Mouse (Mus musculus) heart, embryonic 14.5 days (tissue): ENCODE results near the gene Aqp1. TPM values are rescaled to one million over a fixed set of nuclear protein-coding genes. Genes with fewer than 3 reads are reported as not detected.

Experiments
- ATAC-seq: fragments of 200-750 bp; cut with Nextera tagmentation; 2 replicates; pipeline ENCODE4 v1.8.0; 2017; ENCODE audit warnings: low read depth, moderate TSS enrichment; ENCODE audit not compliant: insufficient number of reproducible peaks, insufficient read depth, low FRiP score
- H3K27ac ChIP-seq, 2 experiments: fragments of 200-500 bp in 1 of 2; fragments of 300-500 bp in 1 of 2; sonication (generic) in 1 of 2; replicated peaks in 1 of 2; 2 replicates each; pipeline ENCODE4 v1.5.1; 2012 to 2014; ENCODE audit warnings: low read depth in 2 of 2, low read length in 2 of 2, control low read depth in 1 of 2, mild to moderate bottlenecking in 1 of 2, mixed read lengths in 1 of 2; ENCODE audit not compliant: control insufficient read depth in 1 of 2, insufficient read depth in 1 of 2
- H3K27me3 ChIP-seq: fragments of 300-500 bp; sonication (generic); 2 replicates; pipeline ENCODE4 v1.6.1; 2014; ENCODE audit warnings: mild to moderate bottlenecking, low read length, control low read depth; ENCODE audit not compliant: control insufficient read depth, insufficient read depth
- H3K36me3 ChIP-seq: fragments of 300-500 bp; sonication (generic); 2 replicates; pipeline ENCODE4 v1.6.1; 2014; ENCODE audit warnings: mild to moderate bottlenecking, control low read depth, low read length, mixed read lengths; ENCODE audit not compliant: control insufficient read depth, insufficient read depth
- H3K4me1 ChIP-seq, 2 experiments: fragments of 200-500 bp in 1 of 2; fragments of 300-500 bp in 1 of 2; sonication (generic) in 1 of 2; 2 replicates each; pipeline ENCODE4 v1.6.1; 2012 to 2014; ENCODE audit warnings: low read length in 2 of 2, control low read depth in 1 of 2, mixed read lengths in 1 of 2; ENCODE audit not compliant: control insufficient read depth in 2 of 2, insufficient read depth in 2 of 2
- H3K4me2 ChIP-seq: fragments of 300-500 bp; sonication (generic); 2 replicates; pipeline ENCODE4 v1.6.1; 2014; ENCODE audit warnings: mild to moderate bottlenecking, low read length
- H3K4me3 ChIP-seq, 2 experiments: fragments of 200-500 bp in 1 of 2; fragments of 300-500 bp in 1 of 2; sonication (generic) in 1 of 2; 2 replicates each; pipeline ENCODE4 v1.5.1; 2012 to 2014; ENCODE audit warnings: low read length in 2 of 2, mild to moderate bottlenecking in 2 of 2, control low read depth in 1 of 2, low read depth in 1 of 2, moderate library complexity in 1 of 2; ENCODE audit not compliant: control insufficient read depth in 1 of 2, insufficient read depth in 1 of 2
- H3K9ac ChIP-seq: fragments of 300-500 bp; sonication (generic); 2 replicates; pipeline ENCODE4 v1.6.1; 2014; ENCODE audit warnings: mild to moderate bottlenecking, low read length
- H3K9me3 ChIP-seq: fragments of 300-500 bp; sonication (generic); 2 replicates; pipeline ENCODE4 v1.6.1; 2016; ENCODE audit warnings: low read length, control low read depth; ENCODE audit not compliant: control insufficient read depth
- WGBS: fragments of 180-500 bp; shearing (Covaris S2); extraction: QIAGEN DNeasy Blood & Tissue Kit; methylation state at CpG from one replicate; pipeline ENCODE4 v1.1.7; 2014; 5-methylcytosine and 5-hydroxymethylcytosine counted together
- polyA plus RNA-seq: library from polyadenylated mRNA; unstranded; fragments of >200 nt; fragmentation: Nextera tagmentation; extraction: Ambion mirVana; gene quantifications from 2 replicates; pipeline ENCODE4 v1.2.1, GENCODE M21; 2014

The Aqp1 gene
- polyA plus RNA-seq, 1 experiment from 2014 or later = 8.7 TPM

- WGBS = 20% methylated on average over 2 of the region's 2 CpGs
- H3K4me2 ChIP-seq = no peak overlapping the region
- H3K9ac ChIP-seq = no peak overlapping the region
- H3K36me3 ChIP-seq = 0 out of 2 replicates have a peak, but pooled peaks cover 3% of the 10 kb centered on the region
- peaks cover 4 to 5% of the 10 kb centered on the region in 2 experiments; a peak in 3 of 4 replicates for H3K4me1 ChIP-seq
- H3K4me3 ChIP-seq = no peak overlapping the region
- 0 out of 2 replicates have a peak, but pooled peaks have one; percentile 35 for ATAC-seq
- H3K27me3 ChIP-seq = no peaks in the 10 kb centered on the region; the same call in 1 of the 2 replicates
- no peaks in the 10 kb centered on the region for H3K9me3 ChIP-seq
- no peak overlapping the region for H3K27ac ChIP-seq
Observed at GRCm38 (mm10) chr6:55310179-55310578, 26.1 kb upstream of the Aqp1 start.

DNA sequence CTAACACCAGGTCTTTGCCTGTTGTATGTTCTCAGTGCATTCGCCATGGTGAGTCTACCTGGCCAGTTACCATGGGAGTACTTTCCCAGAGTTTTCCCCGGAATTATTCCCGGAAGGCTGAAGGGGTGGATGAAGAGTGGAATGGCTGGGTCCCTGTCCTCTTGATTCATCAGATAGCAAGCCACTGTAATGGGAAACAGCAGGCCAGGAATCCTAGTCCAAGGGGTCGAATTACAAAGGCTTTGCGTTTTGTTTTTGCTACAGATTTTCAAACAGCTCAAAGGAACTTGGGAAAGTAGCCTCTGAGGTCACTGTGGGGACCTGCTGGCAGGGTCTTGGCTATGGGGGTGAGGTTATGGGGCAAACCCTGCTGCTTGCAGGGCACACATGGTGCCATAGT, 24.3 kb upstream of the Aqp1 start:
- Histone ChIP-seq H3K4me1 (peaks cover 4 to 5% of the 10 kb centered on the region in 2 experiments; a peak in 3 of 4 replicates), H3K4me3 (no peak overlapping the region), H3K27ac (no peak overlapping the region), H3K9me3 (no peaks in the 10 kb centered on the region), H3K4me2 (no peak overlapping the region), H3K36me3 (0 out of 2 replicates have a peak, but pooled peaks cover 3% of the 10 kb centered on the region), H3K9ac (no peak overlapping the region), H3K27me3 (no peaks in the 10 kb centered on the region; the same call in 1 of the 2 replicates)
- ATAC-seq = no peak
- WGBS = 55% methylated on average over 5 of the region's 5 CpGs

GRCm38 (mm10) chr6:55313893-55314292, 22.3 kb upstream of the Aqp1 start:
- Histone ChIP-seq H3K27me3 (no peaks in the 10 kb centered on the region; the same call in 1 of the 2 replicates), H3K9ac (no peak overlapping the region), H3K36me3 (0 out of 2 replicates have a peak, but pooled peaks cover 3% of the 10 kb centered on the region), H3K9me3 (no peaks in the 10 kb centered on the region), H3K27ac (no peak overlapping the region), H3K4me3 (no peak overlapping the region), H3K4me1 (peaks cover 4 to 5% of the 10 kb centered on the region in 2 experiments; a peak in 3 of 4 replicates), H3K4me2 (no peak overlapping the region)
- no peak for ATAC-seq
- 86% methylated on average over 4 of the region's 4 CpGs for WGBS

GRCm38 (mm10) chr6:55314628-55315027, 21.6 kb upstream of the Aqp1 start:
- WGBS = 85% methylated on average over 8 of the region's 8 CpGs
- H3K4me1 ChIP-seq = peaks cover 7 to 8% of the 10 kb centered on the region in 2 experiments
- H3K9me3 ChIP-seq = no peaks in the 10 kb centered on the region
- H3K27ac ChIP-seq = no peak overlapping the region
- no peak for ATAC-seq
- 0 out of 2 replicates have a peak, but pooled peaks cover 3% of the 10 kb centered on the region for H3K36me3 ChIP-seq
- no peak overlapping the region for H3K4me3 ChIP-seq
- H3K27me3 ChIP-seq = no peaks in the 10 kb centered on the region; the same call in 1 of the 2 replicates
- H3K4me2 ChIP-seq = no peak overlapping the region
- H3K9ac ChIP-seq = no peak overlapping the region

DNA sequence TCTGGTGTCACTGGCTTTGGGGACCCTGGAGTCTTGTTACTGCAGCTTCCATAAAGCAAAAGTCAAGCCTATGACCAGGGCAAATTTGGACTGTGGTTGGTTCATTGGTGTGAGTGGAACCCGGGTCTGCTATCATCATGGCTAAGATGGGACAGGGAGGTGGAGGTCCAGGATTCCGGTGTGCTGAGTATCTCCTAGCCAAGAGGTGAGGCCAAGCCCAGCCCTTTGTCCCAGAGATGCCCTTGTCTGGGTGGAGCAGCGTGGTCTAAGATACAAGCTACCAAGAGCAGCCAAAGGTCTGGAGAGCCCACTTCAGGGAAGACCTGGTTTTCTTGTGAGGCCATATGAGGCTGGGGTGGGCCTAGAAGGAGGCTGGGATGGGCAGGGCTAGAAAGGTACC, 17.6 kb upstream of the Aqp1 start:
- Histone ChIP-seq H3K36me3 (no peaks in the 10 kb centered on the region), H3K27ac (no peak overlapping the region), H3K9me3 (no peaks in the 10 kb centered on the region)

GRCm38 (mm10) chr6:55319585-55320551, 16.4 kb upstream of the Aqp1 start:
- H3K4me1 ChIP-seq = peaks cover 13 to 15% of the 10 kb centered on the region in 2 experiments
- H3K27me3 ChIP-seq = no peaks in the 10 kb centered on the region
- no peaks in the 10 kb centered on the region for H3K9me3 ChIP-seq
- WGBS = 58% methylated on average over 14 of the region's 14 CpGs
- no peak overlapping the region for H3K9ac ChIP-seq
- H3K4me3 ChIP-seq = no peak overlapping the region
- no peak overlapping the region for H3K4me2 ChIP-seq
- H3K27ac ChIP-seq = peak overlapping the region; percentile 7 to 62; a peak in 3 of 4 replicates
- peak; percentile 70 for ATAC-seq
- H3K36me3 ChIP-seq = no peaks in the 10 kb centered on the region

More for the DNA sequence above, 17.6 kb upstream of the Aqp1 start:
- WGBS = 81% methylated on average over 3 of the region's 3 CpGs
- Histone ChIP-seq H3K4me3 (no peak overlapping the region), H3K27me3 (no peaks in the 10 kb centered on the region), H3K4me1 (peaks cover 13 to 15% of the 10 kb centered on the region in 2 experiments), H3K4me2 (no peak overlapping the region), H3K9ac (no peak overlapping the region)
- ATAC-seq = no peak

- H3K36me3 ChIP-seq = no peaks in the 10 kb centered on the region
- no peak overlapping the region for H3K9ac ChIP-seq
- H3K4me2 ChIP-seq = no peak overlapping the region
- no peaks in the 10 kb centered on the region for H3K9me3 ChIP-seq
- H3K27me3 ChIP-seq = no peaks in the 10 kb centered on the region
- no peak for ATAC-seq
- H3K4me1 ChIP-seq = peaks cover 13 to 15% of the 10 kb centered on the region in 2 experiments
- H3K4me3 ChIP-seq = no peak overlapping the region
- WGBS = 47% methylated on average over 4 of the region's 4 CpGs
- H3K27ac ChIP-seq = no peak overlapping the region
Observed at GRCm38 (mm10) chr6:55320894-55321293, 15.3 kb upstream of the Aqp1 start.
